Comparison of ENCODE assay signal across 16 mouse cellular contexts in genomic region chr8:121196726-121197668, GRCm38 (mm10).
DNase-seq lines count a peak whose midpoint lies in the region; ATAC-seq and TF ChIP-seq lines count a peak whose summit lies in the region.
"Had no signal": no experiment of that assay in that cellular context is flagged by ENCODE, and none has a peak within 500 bp of the region (broad histone marks: within the 10 kb centered on the region; RNA-seq: fewer than 3 reads in every experiment).

No protein-coding gene starts in this region.

- intact Hi-C loops in gastrocnemius, adult 2 months (cut with DNase I), result no loop called here
- intact Hi-C loops in gastrocnemius, postnatal 14 days (cut with DNase I; ENCODE audit: low total_unique reads), result no loop called here

- no peak overlapping the region for H3K4me3 ChIP-seq in gastrocnemius, adult 2 months
- no peak overlapping the region for H3K4me3 ChIP-seq in kidney, embryonic 15.5 days (replicated peaks)
- H3K4me3 ChIP-seq in kidney, embryonic 16.5 days (ENCODE audit: low read length), result no peak overlapping the region
- H3K4me3 ChIP-seq in limb, embryonic 10.5 days, result no peak overlapping the region
- H3K4me3 ChIP-seq: limb, embryonic 15.5 days; midbrain, embryonic 13.5 days had no signal

- H3K4me1 ChIP-seq in kidney, embryonic 15.5 days, result peaks cover 69% of the 10 kb centered on the region
- peaks cover 58% of the 10 kb centered on the region for H3K4me1 ChIP-seq in kidney, embryonic 16.5 days (ENCODE audit: insufficient read depth, low read length)
- H3K4me1 ChIP-seq in limb, embryonic 10.5 days, result peaks cover 38% of the 10 kb centered on the region
- H3K4me1 ChIP-seq: midbrain, embryonic 13.5 days had no signal

- 78% methylated on average over 16 of the region's 16 CpGs for WGBS in kidney, embryonic 15.5 days
- WGBS in kidney, embryonic 16.5 days, result 84% methylated on average over 16 of the region's 16 CpGs
- 87% methylated on average over 16 of the region's 16 CpGs for WGBS in limb, embryonic 10.5 days

- DNase-seq in gastrocnemius, adult 2 months, result peak; percentile 36
- DNase-seq in gastrocnemius, postnatal 14 days, result no peak
- DNase-seq in 3T3-L1 (ENCODE audit: low read depth, low spot score), result peak; percentile 41
- DNase-seq in limb, embryonic 10.5 days (ENCODE audit: low spot score), result no peak
- DNase-seq in urinary bladder, postnatal 4 days (ENCODE audit: low spot score in 2 of 2), result no peak
- no peak for DNase-seq in thymus, postnatal 36 days
- DNase-seq: B cell, adult 2 months; cerebellum, adult 8-10 months; embryo, embryonic 11 days; forebrain, postnatal 0 days; gastrocnemius, postnatal 10 days; thymus, adult 2 months had no signal

- H3K36me3 ChIP-seq in kidney, embryonic 15.5 days, result no peaks in the 10 kb centered on the region
- H3K36me3 ChIP-seq in kidney, embryonic 16.5 days (ENCODE audit: insufficient read depth, low read length), result no peaks in the 10 kb centered on the region
- no peaks in the 10 kb centered on the region for H3K36me3 ChIP-seq in limb, embryonic 10.5 days
- H3K36me3 ChIP-seq: limb, embryonic 15.5 days; midbrain, embryonic 13.5 days had no signal

- H3K4me2 ChIP-seq in kidney, embryonic 15.5 days, result no peak overlapping the region
- no peak overlapping the region for H3K4me2 ChIP-seq in kidney, embryonic 16.5 days (replicated peaks; ENCODE audit: low read depth, low read length)
- H3K4me2 ChIP-seq: limb, embryonic 15.5 days; midbrain, embryonic 13.5 days had no signal

- no peaks in the 10 kb centered on the region for H3K9me3 ChIP-seq in kidney, embryonic 15.5 days (replicated peaks)
- H3K9me3 ChIP-seq in kidney, embryonic 16.5 days (ENCODE audit: low read length), result no peaks in the 10 kb centered on the region
- no peaks in the 10 kb centered on the region for H3K9me3 ChIP-seq in limb, embryonic 10.5 days (replicated peaks)
- H3K9me3 ChIP-seq: limb, embryonic 15.5 days; midbrain, embryonic 13.5 days had no signal

- no peak overlapping the region for H3K9ac ChIP-seq in kidney, embryonic 15.5 days
- H3K9ac ChIP-seq in kidney, embryonic 16.5 days (replicated peaks; ENCODE audit: low read length), result no peak overlapping the region
- H3K9ac ChIP-seq: forebrain, postnatal 0 days; limb, embryonic 15.5 days; midbrain, embryonic 13.5 days had no signal

- H3K27me3 ChIP-seq in kidney, embryonic 15.5 days, result 0 out of 2 replicates have a peak, but pooled peaks cover 3% of the 10 kb centered on the region
- H3K27me3 ChIP-seq in kidney, embryonic 16.5 days (ENCODE audit: insufficient read depth, low read length), result no peaks in the 10 kb centered on the region
- peaks cover 74% of the 10 kb centered on the region for H3K27me3 ChIP-seq in limb, embryonic 10.5 days (ENCODE audit: low read depth, poor library complexity, severe bottlenecking)
- H3K27me3 ChIP-seq: midbrain, embryonic 13.5 days had no signal

- no peak overlapping the region for H3K27ac ChIP-seq in gastrocnemius, adult 2 months
- peak overlapping the region; percentile 50; the same call in 1 of the 2 replicates for H3K27ac ChIP-seq in kidney, embryonic 15.5 days
- H3K27ac ChIP-seq in kidney, embryonic 16.5 days (ENCODE audit: low read length), result no peak overlapping the region; the same call in 1 of the 2 replicates
- peak overlapping the region; percentile 33; the same call in 1 of the 2 replicates for H3K27ac ChIP-seq in limb, embryonic 10.5 days
- H3K27ac ChIP-seq: limb, embryonic 15.5 days; midbrain, embryonic 13.5 days had no signal

- ATAC-seq in kidney, embryonic 15.5 days (replicated peaks; ENCODE audit: low FRiP score), result no peak
- ATAC-seq in kidney, embryonic 16.5 days (ENCODE audit: low FRiP score, low TSS enrichment), result no peak
- ATAC-seq: forebrain, postnatal 0 days; midbrain, embryonic 13.5 days had no signal

- TF ChIP-seq CTCF in gastrocnemius, adult 2 months (IDR thresholded peaks at IDR 0.05), result no peak

Comparison
In these comparisons a context has a peak if more than half of its experiments do, and no peak if none do; other contexts are left out.
1. DNase-seq: peak in gastrocnemius, adult 2 months (single experiment) and 3T3-L1 (single experiment); none in gastrocnemius, postnatal 14 days (single experiment), limb, embryonic 10.5 days (single experiment), urinary bladder, postnatal 4 days (0 of 2) and thymus, postnatal 36 days (0 of 2).
2. H3K27ac ChIP-seq: peak in kidney, embryonic 15.5 days (single experiment) and limb, embryonic 10.5 days (single experiment); none in gastrocnemius, adult 2 months (single experiment) and kidney, embryonic 16.5 days (single experiment).